Mouse (Mus musculus): ENCODE measurements around the gene Smap1. TPM values are rescaled to one million over a fixed set of nuclear protein-coding genes. Genes with fewer than 3 reads are reported as not detected.

Gene Smap1
- polyA plus RNA-seq, 2 experiments: 59.3 to 84.6 TPM

- H3K4me3 ChIP-seq (replicated peaks; ENCODE audit: low read length): no peak overlapping the region
- no peak for ATAC-seq (ENCODE audit: low FRiP score, low read depth)
- H3K4me2 ChIP-seq (replicated peaks; ENCODE audit: low read depth, low read length, severe bottlenecking): no peak overlapping the region
- WGBS: 87% methylated on average over 9 of the region's 9 CpGs
- H3K9ac ChIP-seq (ENCODE audit: low read depth, low read length, severe bottlenecking): no peak overlapping the region
- H3K27ac ChIP-seq (replicated peaks; ENCODE audit: low read depth, low read length): no peak overlapping the region
- no peaks in the 10 kb centered on the region for H3K9me3 ChIP-seq (ENCODE audit: control insufficient read depth, low read length)
- H3K4me1 ChIP-seq (ENCODE audit: control insufficient read depth, insufficient read depth, low read length): no peaks in the 10 kb centered on the region
- no peaks in the 10 kb centered on the region for H3K27me3 ChIP-seq (ENCODE audit: control insufficient read depth, insufficient read depth, low read length)
- no peaks in the 10 kb centered on the region for H3K36me3 ChIP-seq (ENCODE audit: control insufficient read depth, insufficient read depth, low read length)
- no peak for TF ChIP-seq POLR2A (IDR thresholded peaks at IDR 0.05; ENCODE audit: borderline replicate concordance, extremely low read depth, insufficient read depth, insufficient read length)
- DNase-seq (ENCODE audit: low spot score): no peak
Observed at GRCm38 (mm10) chr1:23798306-23798705, 123.8 kb downstream of the Smap1 start.

Other genes with a start within 250 kb of the Smap1 start
- gene B3gat2, start 160.6 kb downstream of the Smap1 start, polyA plus RNA-seq (2012; rRNA removed): 1.2 and 1.8 TPM in 2 replicates
- gene B3gat2, start 160.6 kb downstream of the Smap1 start, polyA plus RNA-seq (2014; fragmentation: Nextera tagmentation; extraction: Ambion mirVana): 0.99 and 1.4 TPM in 2 replicates
- gene Sdhaf4, start 83.3 kb upstream of the Smap1 start, polyA plus RNA-seq (2012; rRNA removed): 31.0 and 44.4 TPM in 2 replicates
- gene Sdhaf4, start 83.3 kb upstream of the Smap1 start, polyA plus RNA-seq (2014; fragmentation: Nextera tagmentation; extraction: Ambion mirVana): 84.6 and 90.7 TPM in 2 replicates
- gene Fam135a, start 178.0 kb upstream of the Smap1 start, polyA plus RNA-seq (2012; rRNA removed): 50.8 and 55.1 TPM in 2 replicates
- 30.3 and 37.5 TPM in 2 replicates for gene Fam135a, start 178.0 kb upstream of the Smap1 start, polyA plus RNA-seq (2014; fragmentation: Nextera tagmentation; extraction: Ambion mirVana)

Measured in limb, embryonic 14.5 days (tissue).